Mouse (Mus musculus): ENCODE results near the gene Supv3l1.
A peak's percentile ranks its signal among the peaks of the same experiment; 100 is the strongest.
"Not testable (repeated sequence)": the region's sequence is repeated elsewhere in the genome, so short reads cannot be mapped to it uniquely, and the experiment has no call there.

The Supv3l1 gene

DNA sequence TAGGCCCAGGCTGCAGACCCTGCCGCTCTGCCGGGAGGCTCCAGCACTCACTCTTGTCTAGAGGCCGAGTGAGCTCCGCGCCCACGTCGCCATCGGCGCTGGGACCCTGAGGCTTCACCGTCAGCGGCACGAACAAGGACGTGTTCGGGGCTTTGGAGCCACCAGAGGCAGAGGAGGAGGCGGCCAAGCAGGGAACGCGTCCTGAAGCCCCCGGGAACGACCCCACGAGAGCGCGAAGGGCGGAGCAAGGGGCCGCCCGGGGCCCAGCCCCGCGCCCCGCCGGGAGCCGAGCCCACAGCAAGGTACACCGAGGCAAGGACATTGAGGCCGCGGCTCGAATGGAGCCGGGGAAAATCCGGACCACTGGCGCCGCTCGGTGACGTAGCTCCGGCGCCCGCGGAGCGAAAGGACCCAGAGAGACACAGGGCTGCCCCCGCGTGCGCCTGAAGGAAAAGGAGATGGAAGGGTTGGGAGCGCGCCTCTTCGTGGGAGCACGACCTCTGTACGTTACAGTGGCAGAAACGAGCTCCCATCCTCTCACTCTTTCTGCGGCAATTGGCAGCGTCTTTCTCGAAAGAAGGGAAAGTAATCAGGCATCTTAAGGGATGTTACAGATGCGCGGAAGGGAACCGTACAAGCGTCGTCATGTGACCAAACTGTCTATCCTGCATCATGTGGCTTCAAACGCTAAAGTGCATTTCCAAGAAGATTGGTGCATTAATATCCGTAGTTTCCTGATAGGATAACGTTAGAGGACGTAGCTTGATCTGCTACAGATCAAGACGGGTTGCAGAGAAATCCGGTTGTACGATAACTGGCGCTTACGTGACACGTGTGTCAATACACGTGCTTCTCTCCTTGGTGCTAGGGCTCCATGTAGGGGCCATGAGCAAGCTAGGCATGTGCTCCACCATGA, at the start of gene Supv3l1, which contains the start of gene 4930507D05Rik:
Gene Supv3l1, minus strand, starts transcription at position 375 of the 916 bp plus-strand sequence.
Gene 4930507D05Rik, plus strand, starts transcription at position 126 of the 916 bp plus-strand sequence.
- peak; percentile 83 for DNase-seq (ENCODE audit: low read depth)

DNA sequence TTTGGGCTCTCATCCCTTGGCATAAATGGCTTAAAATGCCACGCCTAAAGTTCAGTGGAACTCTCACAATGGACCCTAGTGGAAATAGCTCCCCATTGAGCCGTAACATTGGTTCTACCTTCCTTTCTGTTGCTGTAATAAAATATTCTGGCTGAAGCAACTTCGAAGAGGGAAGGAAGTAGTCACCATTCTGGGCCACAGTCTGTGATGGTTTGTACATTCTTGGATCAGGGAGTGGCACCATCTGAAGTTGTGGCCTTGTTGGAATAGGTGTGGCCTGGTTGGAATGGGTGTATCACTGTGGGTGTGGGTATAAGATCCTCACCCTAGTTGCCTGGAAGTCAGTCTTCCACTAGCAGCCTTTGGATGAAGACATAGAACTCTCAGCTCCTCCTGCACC, 42.1 kb upstream of the Supv3l1 start:
- DNase-seq (ENCODE audit: low read depth), result not testable (repeated sequence)

DNA sequence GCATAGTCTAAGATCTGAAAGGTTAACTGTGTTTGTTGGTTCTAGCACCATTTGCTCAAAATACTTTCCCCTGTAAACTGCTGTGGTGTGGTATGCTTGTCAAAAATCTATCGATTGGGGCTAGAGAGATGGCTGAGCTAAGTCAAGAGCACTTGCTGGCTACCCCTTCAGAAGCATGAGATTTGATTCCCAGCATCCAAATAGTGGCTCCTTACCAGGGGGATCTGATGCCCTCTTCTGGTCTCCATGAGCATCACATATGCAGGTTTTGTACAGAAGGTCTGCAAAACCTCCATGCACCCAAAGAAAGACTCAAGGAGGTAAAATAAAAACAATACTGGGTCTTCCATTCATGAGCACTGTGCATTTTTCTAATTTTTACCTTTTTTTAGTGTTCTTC, 38.7 kb upstream of the Supv3l1 start:
- DNase-seq (ENCODE audit: low read depth), result peak; percentile 62

DNA sequence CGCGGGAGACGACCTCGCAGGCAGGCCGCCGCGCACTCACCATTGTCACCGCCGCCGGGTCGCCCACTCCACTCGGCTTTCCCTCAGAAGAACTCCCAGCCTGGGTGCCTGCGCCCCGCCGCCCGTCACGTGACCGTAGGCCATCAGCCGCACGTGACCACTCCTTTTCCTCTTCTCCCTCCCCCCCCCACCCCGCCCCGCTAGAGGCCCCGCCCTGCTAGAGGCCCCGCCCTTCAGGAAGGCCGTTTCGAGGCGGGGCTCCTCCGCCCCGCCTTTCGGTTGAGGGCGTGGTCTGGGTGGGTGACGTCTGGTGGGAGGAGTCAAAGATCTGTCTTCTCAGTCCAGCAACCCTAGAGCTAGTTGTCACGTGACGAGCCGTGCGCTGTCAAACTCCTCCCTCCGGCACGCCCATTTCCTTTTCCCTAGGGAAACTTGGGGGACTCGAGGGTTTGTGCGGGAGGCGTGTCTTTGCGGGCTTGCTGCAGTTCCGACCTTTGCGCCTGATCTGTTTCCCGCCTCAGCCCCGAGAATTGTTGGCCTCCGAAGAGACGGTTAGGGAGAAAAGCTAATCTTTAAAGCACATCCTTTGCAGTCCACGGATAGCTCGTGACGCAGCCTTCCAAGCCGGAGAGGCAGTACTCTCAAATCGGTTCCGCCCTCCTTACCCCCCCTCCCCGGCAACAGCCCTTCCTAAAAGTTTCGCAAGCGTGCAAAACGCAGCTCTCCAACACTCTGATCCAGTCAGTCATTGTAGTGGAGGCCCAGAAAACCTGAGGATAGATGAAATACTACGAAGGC, 37.3 kb upstream of the Supv3l1 start, which contains the start of gene Vps26a:
Gene Vps26a, minus strand, starts transcription at position 188 of the 798 bp plus-strand sequence.
- DNase-seq (ENCODE audit: low read depth), result peak; percentile 91

DNA sequence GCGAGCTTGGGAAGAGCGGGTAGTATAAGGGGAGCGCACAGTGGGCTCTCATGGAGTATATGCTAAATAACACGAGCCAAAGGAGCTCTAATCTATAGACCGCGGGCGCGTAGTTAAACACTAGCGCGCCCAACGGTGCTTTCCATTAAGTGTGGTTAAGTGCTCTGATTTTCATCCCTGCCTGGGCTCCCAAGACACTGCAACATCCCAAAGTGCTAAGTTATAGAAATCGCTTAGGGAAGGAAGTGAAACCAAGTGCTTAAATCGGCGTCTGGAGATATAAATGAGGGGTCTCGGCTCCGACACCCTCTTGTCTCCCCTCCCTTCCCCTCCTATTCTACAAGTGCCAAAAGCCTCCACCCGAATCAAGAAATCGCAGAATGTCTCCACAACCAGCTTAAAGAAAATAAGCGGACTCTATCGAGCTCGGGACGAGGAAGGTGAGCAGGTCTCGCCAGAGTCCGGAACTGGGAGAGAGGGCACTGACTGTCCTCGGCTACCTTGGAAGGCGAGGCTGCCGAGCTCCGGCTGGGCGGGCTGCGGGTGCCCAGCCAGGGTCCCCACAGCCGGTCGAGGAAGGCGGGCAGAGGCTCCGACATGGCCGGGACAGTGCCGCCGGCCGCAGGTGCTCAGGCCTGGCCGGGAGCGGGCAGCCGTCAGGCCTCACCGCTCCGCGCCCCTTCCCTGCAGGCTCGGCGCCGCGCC, 36.5 kb upstream of the Supv3l1 start:
- DNase-seq (ENCODE audit: low read depth), result peak; percentile 47

DNA sequence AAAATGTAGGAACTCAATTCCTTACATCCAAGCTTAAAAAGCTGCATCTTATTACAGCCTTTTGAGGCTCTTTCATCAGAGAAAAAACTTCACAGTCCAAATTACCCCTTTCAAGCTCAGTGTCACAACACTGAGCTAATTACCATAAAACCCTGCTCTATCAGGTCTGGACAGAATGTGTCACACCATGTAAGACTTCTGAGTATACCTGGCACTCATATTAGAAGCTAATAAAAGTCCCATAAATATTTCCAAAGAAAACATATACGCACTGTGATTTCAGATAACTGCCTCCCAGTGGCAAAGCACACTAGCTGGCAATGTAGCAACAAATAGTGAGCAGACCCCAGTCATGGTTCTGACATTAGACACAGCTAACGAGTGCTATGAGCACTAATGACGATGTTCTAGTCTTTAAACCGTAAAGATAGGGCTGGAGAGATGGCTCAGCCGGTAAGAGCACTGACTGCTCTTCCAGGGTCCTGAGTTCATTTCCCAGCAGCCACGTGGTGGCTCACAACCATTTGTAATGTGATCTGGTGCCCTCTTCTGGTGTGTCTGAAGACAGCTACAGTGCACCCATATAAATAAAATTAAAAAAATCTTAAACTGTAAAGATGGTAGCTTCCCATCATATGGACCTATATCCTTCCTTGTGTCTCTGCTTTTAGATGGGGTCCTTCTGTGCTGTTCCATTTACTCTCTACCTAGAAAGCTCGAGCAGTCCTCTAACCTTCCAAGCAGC, 31.7 kb upstream of the Supv3l1 start:
- DNase-seq (ENCODE audit: low read depth), result no peak

DNA sequence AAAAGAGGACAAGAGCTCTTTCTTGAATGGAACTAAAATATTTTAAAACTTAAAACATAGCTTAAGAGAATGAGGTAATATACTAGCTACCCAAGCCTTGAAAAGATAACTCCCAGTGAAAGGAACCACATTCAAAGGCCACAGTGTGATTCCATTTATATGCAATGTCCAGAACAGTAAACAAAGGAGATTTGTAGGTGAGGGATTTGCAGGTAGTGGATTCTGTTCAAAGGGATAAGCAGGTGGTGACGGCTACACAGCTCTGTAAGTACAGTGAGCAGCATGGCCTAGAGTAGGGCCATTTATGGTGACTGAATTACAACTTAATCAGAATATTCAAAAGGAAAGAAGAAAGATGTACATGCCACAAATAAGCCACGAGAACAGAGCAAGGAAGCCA, 27.4 kb upstream of the Supv3l1 start:
- DNase-seq (ENCODE audit: low read depth), result no peak

DNA sequence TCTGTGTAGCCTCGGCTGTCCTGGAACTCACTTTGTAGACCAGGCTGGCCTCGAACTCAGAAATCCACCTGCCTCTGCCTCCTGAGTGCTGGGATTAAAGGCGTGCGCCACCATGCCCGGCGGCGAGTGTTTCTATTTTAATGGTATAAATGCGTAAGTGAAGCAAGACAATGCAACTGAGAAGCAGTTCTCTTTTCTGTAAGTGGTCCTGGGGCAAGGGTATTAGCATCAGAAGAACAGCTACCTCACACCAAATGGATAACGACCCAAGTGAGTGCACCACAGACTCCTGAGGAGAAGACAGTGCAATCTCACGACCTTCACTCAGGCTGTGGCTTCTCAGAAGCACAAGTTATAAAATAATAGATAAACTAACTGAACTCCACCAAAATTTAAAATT, 25.4 kb upstream of the Supv3l1 start:
- no peak for DNase-seq (ENCODE audit: low read depth)

DNA sequence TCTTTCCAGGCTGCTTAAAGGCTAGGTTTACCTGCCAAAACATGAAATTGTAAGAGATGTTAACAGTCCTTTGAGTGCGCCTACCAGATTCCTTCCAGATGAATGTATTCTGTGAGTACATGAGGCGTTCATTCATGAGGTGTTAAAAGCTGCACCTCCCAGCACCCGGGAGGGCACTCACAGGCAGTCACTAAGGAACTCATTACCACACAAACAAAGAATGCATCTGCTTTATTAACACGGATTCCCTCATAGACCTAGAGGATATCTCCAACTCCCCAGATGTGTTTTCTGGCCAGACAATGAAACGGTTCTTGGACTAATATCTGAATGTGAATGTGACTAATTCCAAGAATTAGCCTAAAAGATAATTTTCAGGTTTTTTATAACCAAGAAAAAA, 21.6 kb upstream of the Supv3l1 start:
- DNase-seq (ENCODE audit: low read depth), result no peak

DNA sequence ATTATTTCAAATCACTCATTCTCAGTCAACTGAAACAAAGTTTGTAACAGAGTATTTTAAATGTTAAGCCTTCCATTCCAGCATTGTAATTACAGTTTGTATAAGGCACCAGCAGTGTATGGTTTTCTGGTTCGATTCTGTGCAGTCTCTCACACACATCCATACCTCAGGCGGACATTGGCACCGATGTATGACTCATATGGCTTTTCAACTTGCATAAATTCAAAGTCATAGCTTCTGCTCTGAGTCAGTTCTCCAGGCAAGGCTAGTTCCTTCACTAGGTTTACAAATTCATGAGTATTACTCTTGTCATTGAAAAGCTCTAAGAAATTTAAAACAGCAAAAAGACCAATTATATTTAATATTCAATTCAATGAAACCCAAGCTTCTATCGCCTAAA, 20.2 kb upstream of the Supv3l1 start:
- no peak for DNase-seq (ENCODE audit: low read depth)

DNA sequence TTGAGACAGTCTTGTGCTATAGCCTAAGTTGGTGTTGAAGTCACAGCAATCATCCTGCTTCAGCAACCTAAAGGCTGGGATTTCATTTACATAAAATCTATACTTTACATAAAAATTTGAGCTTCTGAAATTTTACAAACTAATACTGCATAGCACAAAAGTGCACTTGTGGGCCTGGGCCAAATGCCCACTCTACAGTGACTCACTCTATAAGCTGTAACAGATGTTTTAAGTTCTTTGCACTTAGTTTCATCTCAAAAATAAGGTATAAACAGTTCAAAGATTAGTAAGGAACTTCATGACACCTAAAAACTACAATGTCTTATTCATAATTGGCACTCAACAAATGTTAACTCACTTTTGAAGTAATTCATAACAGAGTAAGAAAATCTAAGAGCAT, 11.8 kb upstream of the Supv3l1 start:
- DNase-seq (ENCODE audit: low read depth), result no peak

DNA sequence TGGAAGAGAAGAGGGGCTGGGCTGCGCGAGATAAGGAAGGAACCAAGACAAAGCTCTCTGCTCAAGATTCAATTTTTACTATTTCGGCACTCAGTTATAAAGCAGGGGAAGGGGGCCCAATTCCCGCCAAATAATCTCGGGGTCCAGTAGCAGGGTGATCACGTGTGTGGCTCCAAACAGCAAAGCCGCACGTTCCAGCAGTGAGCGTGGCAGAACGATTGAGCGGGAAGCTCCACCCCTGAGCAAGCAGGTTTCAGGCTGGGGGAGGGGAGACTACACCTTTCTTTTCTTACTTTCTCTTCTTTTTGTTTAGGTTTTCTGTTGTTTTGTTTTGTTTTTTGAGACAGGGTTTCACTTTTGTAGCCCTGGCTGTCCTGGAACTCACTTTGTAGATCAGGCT, 2.5 kb upstream of the Supv3l1 start:
- DNase-seq (ENCODE audit: low read depth), result not testable (repeated sequence)

DNA sequence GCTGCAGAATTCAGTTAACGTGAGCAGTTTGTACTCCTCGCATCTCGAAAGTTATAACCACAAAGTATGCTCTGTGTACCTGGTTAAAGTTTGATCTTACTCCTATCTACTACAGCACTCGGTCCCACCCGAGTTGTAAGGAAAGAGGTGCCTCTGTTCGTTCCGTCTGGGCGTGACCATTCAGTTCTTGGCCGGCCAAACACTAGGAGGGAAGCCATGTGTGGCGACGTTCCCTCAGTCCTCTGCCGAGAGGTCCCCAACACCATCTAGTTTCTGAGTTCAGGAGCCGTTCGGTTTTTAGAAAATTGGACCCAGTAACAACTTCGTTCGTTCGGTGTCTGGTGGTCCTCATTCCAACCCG, 722 bp upstream of the Supv3l1 start:
- no peak for DNase-seq (ENCODE audit: low read depth)

DNA sequence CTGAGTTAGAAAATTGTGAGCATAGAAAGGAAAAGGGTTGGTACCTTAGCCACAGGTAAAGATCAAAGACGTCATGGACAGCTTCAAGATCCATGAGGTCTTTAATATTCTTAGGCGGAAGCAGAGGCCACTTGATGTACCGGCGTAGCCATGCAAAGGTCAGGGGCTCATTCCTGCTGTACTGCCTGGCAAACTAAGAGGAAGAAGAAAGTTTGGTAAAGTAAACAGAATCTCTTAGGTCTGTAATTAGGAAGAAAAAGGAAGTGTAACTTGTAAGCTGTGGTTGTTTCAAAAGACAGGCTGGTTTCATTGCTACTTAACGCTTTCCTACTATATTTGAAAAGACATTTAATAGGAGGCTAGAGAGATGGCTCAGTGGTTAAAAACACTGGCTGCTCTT, 19.1 kb downstream of the Supv3l1 start:
- no peak for DNase-seq (ENCODE audit: low read depth)

DNA sequence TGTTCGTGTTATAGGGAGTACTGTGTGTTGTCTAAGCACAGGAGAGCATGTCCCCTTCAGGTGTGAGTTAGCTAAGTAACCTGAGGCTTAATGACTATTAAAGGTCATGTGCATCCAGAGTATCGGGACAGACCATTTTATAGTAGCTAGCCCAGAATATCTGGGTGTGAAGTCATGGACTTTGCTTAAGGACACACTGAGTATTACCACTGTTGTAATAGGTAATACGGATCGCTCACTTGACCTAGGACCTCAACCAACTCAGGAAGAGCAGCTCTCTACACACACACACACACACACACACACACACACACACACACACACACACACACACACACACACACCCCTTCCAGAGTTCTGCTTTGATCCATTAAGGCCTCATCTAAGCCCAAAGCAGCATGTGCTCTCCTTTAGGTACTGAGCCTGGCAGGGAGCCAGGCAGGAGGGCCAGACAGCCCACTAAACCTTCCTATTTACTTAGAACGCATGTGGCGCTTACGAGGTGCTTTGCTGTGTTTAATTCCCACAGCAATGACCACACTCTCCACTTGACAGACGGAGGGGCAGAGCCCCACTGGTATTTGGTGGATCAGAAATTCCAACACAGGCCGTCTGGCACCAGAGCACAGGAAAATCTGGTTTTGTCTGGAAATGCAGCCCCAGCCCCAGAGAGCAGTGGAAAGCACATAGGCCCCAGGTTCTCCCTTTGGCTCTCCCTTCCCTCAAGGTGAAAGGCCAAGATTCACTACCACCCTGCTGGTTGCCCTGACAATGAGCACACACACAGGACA, 24.3 kb downstream of the Supv3l1 start:
- DNase-seq (ENCODE audit: low read depth), result no peak

DNA sequence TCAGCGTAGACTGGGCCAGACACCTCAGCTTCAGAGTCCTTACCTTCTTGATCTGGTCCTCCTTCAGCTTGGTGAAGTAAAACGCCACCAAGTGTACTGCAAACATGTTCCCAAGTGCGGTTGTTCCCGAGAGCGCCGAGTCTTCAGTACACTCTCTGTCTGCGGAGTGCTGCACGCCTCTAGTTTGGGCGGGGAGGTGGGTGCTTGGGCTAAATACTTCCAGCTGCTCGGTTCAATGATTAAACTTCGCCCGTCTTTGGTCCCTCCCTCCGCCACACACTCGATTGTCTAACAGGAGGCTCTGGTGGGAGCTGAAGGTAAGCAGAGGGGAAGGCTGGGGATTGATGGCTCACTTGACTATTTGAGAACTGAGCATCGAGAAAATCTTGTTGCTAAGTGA, 27.3 kb downstream of the Supv3l1 start, which contains the start of gene Hkdc1:
Gene Hkdc1, minus strand, starts transcription at position 237 of the 400 bp plus-strand sequence.
- no peak for DNase-seq (ENCODE audit: low read depth)

DNA sequence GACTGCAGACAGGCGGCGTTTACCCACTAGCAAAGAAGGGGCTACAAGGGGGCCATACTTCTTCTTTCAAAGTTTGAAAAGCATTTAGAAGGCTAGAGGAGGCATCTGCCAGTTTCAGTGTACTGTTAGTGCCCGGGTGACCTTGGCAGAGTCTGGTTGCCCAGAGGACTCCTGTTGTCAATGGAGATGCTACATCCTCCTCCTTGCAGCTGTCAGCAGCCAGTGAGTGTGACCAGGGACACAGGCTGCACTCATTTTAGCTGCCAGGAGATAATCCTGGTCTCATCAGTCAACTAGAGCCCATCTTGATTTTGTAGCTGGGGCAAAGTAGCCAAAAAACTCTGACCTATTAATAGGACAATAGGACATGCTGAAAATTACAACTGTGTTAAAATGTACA, 28.4 kb downstream of the Supv3l1 start:
- DNase-seq (ENCODE audit: low read depth), result no peak

DNA sequence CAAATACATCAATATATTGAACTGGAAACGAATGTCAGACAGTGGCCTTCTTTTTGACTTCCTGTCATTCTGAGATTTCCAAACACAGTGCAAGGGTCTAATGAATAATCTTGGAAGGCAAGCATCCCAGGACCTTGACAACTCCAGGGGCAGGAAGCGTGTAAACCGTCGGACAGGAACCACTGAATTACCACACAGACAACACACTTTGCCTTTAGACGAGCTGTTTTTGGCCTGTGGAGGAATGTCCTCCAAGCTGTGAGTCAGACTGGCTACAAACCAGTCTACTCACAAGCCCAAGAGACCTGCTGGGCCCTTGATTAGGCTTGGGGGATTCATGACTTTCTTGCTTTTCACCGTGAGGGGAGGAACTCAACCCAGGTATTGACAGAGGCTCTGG, 29.1 kb downstream of the Supv3l1 start:
- no peak for DNase-seq (ENCODE audit: low read depth)

DNA sequence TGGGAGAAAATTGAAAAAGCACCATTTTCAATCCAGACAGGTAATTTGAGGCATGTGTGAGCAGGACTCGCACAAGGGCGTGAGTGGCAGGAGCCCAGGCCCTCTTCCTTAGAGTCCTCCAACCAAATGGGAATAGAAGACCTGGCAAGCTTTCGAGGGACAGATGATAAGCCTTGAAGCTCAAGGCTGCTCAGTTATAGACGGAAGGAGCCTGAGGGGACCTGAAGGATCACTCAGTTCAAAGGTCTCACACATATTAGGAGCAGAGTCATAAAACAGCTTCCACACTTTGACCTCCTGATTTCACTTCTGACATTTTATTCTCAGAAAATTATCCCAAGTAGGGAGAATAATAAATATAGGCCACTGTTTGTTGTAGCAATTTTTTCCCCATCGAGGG, 30.1 kb downstream of the Supv3l1 start:
- no peak for DNase-seq (ENCODE audit: low read depth)

DNA sequence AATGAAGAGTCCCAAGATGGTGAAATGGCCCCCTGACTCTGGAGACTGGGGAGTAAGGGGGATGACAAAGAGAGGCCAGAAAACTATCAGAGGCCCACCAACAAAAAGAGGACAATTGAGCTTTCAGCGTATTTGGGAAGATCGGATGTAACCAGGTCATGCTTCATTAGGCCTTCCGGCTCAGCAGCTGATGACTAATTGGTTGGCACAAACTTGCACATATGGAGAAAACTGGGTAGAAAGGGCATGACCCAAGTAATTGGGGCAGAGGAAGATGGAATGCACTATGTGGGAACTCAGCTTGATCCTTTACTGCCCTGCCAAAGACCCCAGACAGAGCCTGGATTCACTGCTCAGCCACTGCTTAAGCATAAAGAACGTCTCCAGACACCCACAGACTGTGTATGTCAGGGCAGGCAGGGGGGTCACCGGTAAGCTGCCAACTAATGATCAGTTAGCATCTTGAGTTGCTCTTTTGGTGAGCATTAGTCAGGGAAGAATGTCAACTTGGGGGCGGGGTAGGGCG, 30.6 kb downstream of the Supv3l1 start:
- no peak for DNase-seq (ENCODE audit: low read depth)

DNA sequence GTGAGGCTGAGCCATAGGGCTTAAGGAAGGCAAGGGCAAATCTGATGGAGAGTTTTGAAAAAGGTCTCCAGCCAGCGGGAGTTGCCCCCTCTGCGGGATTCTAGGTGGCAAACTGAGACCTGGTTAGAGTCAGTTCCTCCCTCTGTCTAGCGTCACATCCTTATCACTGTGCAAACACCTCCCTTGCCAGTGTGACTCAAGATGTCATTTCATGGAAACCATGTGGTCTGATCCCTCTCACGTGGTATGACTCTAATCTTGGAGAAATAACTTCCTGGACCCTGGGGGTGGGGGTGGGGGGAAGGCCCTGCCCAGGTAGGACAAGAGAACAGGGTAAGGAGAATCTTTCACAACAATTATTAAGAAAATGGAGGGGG, 35.9 kb downstream of the Supv3l1 start:
- peak; percentile 34 for DNase-seq (ENCODE audit: low read depth)

Data from c-Kit-positive CD71-positive TER-119-negative erythroid progenitor cells, embryonic 14.5 days (primary cell).